1 mouse cellular context compared by ENCODE assay signal in genomic region chr19:10926666-10927065, GRCm38 (mm10).
TF ChIP-seq lines count a peak whose summit lies in the region.

No protein-coding gene starts in this region.

TF ChIP-seq in MEL, 35 proteins besides CTCF, POLR2A, EP300 and RAD21:
- TF ChIP-seq ZNF384 (IDR thresholded peaks at IDR 0.05; ENCODE audit: low read depth, low read length) (peak; percentile 47), CHD1 (IDR thresholded peaks at IDR 0.05; ENCODE audit: low read depth, low read length) (no peak), USF1 (IDR thresholded peaks at IDR 0.05; ENCODE audit: low read depth, low read length) (peak; percentile 40; the same call in 1 of the 2 replicates)
TF ChIP-seq in MEL: peak in this region for 2.
